ENCODE assay signal across 20 mouse cellular contexts in the genomic region with DNA sequence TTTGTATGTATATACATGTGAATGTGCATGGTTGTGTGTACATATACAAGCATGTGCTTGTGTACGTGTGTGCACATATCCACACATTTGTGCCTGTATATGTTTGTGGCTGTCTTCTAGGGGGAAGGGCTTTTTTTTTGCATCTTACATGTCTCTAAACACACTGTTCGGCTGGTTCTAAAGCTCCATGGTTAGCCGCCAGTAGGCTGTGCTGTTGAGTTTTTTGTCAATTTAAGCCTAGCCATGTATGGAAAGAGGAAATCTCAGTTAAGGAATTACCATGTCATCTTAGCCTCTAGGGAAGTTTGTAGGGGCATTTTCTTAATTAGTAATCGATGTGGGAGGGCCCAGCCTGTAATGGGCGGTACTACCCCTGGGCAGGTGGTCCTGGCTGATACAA.
A peak's percentile ranks its signal among the peaks of the same experiment; 100 is the strongest.
DNase-seq lines count a peak whose midpoint lies in the region; ATAC-seq and TF ChIP-seq lines count a peak whose summit lies in the region.
"Had no signal": no experiment of that assay in that cellular context is flagged by ENCODE, and none has a peak within 500 bp of the region (broad histone marks: within the 10 kb centered on the region; RNA-seq: fewer than 3 reads in every experiment).

No protein-coding gene starts in this region.

- no peak for TF ChIP-seq EP300 in heart, adult 2 months (IDR thresholded peaks at IDR 0.05; ENCODE audit: insufficient read depth, low read depth, low read length)

- ATAC-seq in erythroblast, adult 5-6 weeks (replicated peaks; ENCODE audit: low FRiP score, poor library complexity, severe bottlenecking) = no peak
- ATAC-seq: forebrain, embryonic 13.5 days had no signal

- H3K9ac ChIP-seq in heart, adult 2 months (ENCODE audit: low read depth, low read length) = no peak overlapping the region
- H3K9ac ChIP-seq: forebrain, embryonic 13.5 days; heart, embryonic 13.5 days; liver, embryonic 14.5 days had no signal

- H3K4me1 ChIP-seq in heart, adult 2 months (ENCODE audit: control insufficient read depth, insufficient read depth, low read length) = no peaks in the 10 kb centered on the region
- H3K4me1 ChIP-seq in heart, embryonic 10.5 days = peaks cover 7% of the 10 kb centered on the region; the same call in 1 of the 2 replicates
- H3K4me1 ChIP-seq: forebrain, embryonic 13.5 days had no signal

- no peak overlapping the region for H3K4me3 ChIP-seq in heart, adult 2 months
- no peak overlapping the region for H3K4me3 ChIP-seq in heart, embryonic 10.5 days
- H3K4me3 ChIP-seq: forebrain, embryonic 13.5 days; heart, embryonic 13.5 days had no signal

- no peaks in the 10 kb centered on the region for H3K27me3 ChIP-seq in heart, adult 2 months (ENCODE audit: control insufficient read depth, insufficient read depth, low read length)
- H3K27me3 ChIP-seq in heart, embryonic 10.5 days (ENCODE audit: insufficient read depth, poor library complexity, severe bottlenecking) = no peaks in the 10 kb centered on the region
- H3K27me3 ChIP-seq: forebrain, embryonic 13.5 days had no signal

- no peak overlapping the region for H3K27ac ChIP-seq in heart, adult 2 months
- no peak overlapping the region for H3K27ac ChIP-seq in heart, embryonic 10.5 days
- H3K27ac ChIP-seq: forebrain, embryonic 13.5 days; heart, embryonic 13.5 days; liver, embryonic 14.5 days had no signal

- no peaks in the 10 kb centered on the region for H3K79me2 ChIP-seq in heart, adult 2 months (replicated peaks; ENCODE audit: control insufficient read depth, insufficient read depth, low read length)

- WGBS in heart, adult 2 months = 77% methylated on average over 5 of the region's 5 CpGs
- 80% methylated on average over 5 of the region's 5 CpGs for WGBS in heart, embryonic 10.5 days

- H3K36me3 ChIP-seq in heart, adult 2 months (ENCODE audit: control insufficient read depth, insufficient read depth, low read length) = no peaks in the 10 kb centered on the region
- H3K36me3 ChIP-seq in heart, embryonic 10.5 days = no peaks in the 10 kb centered on the region
- H3K36me3 ChIP-seq: G1E; heart, embryonic 13.5 days had no signal

- peak; percentile 12; the same call in 1 of the 2 replicates for TF ChIP-seq CTCF in heart, adult 2 months (IDR thresholded peaks at IDR 0.05)

- TF ChIP-seq POLR2A in heart, adult 2 months (IDR thresholded peaks at IDR 0.05; ENCODE audit: insufficient read depth, low read depth, low read length) = no peak

- no peaks in the 10 kb centered on the region for H3K9me3 ChIP-seq in heart, embryonic 10.5 days
- H3K9me3 ChIP-seq: forebrain, embryonic 13.5 days had no signal

- DNase-seq in heart, adult 2 months = no peak
- no peak for DNase-seq in heart, embryonic 10.5 days (ENCODE audit: low spot score)
- DNase-seq in kidney, postnatal 4 days = peak; percentile 25 to 28
- DNase-seq in kidney, postnatal 14 days = no peak
- peak; percentile 40 for DNase-seq in retina, embryonic 14.5 days (ENCODE audit: low spot score)
- DNase-seq in retina, postnatal 1 day = no peak
- no peak for DNase-seq in frontal cortex, postnatal 10 days (ENCODE audit: low spot score in 2 of 2)
- DNase-seq: adrenal gland, adult 2 months; cerebellum, adult 11-12 months; cerebellum, postnatal 36 days; heart, postnatal 36 days; layer of hippocampus, postnatal 36 days; left cerebral cortex, postnatal 4 days; lung, postnatal 36 days; thymus, postnatal 14 days had no signal

- intact Hi-C loops in heart, adult 2 months (cut with DNase I) = no loop called here

Comparison
In these comparisons a context has a peak if more than half of its experiments do, and no peak if none do; other contexts are left out.
1. DNase-seq: peak in kidney, postnatal 4 days (2 of 2) and retina, embryonic 14.5 days (single experiment); none in heart, adult 2 months (0 of 2), heart, embryonic 10.5 days (single experiment), kidney, postnatal 14 days (single experiment), retina, postnatal 1 day (single experiment) and frontal cortex, postnatal 10 days (0 of 2).